Mouse (Mus musculus) bone marrow, adult 2 months (tissue): ENCODE data around the gene Angpt4.

Source experiments
- CTCF ChIP-seq: fragments of 200-500 bp; IDR thresholded peaks from 2 replicates; pipeline ENCODE4 v1.5.1; 2011; ENCODE audit warnings: low read length, control low read depth; ENCODE audit not compliant: control insufficient read depth, insufficient read depth
- POLR2A ChIP-seq: fragments of 200-500 bp; IDR thresholded peaks from 2 replicates; pipeline ENCODE4 v1.6.1; 2011; ENCODE audit warnings: low read depth, mild to moderate bottlenecking, control low read depth, low read length, borderline replicate concordance; ENCODE audit not compliant: control insufficient read depth

GRCm38 (mm10) chr2:151981268-151981667, 70.3 kb downstream of the Angpt4 start:
- no peak for TF ChIP-seq CTCF
- no peak for TF ChIP-seq POLR2A
